Mouse (Mus musculus) liver, embryonic 14.5 days (tissue): ENCODE data around the gene Tceanc2.

ENCODE experiments used
- CTCF ChIP-seq: IDR thresholded peaks from 2 replicates; pipeline ENCODE4 v1.5.1; 2016; ENCODE audit warnings: antibody characterized with exemption, low read depth, control low read depth
- EP300 ChIP-seq: IDR thresholded peaks from 2 replicates; pipeline ENCODE4 v1.6.1; 2016; ENCODE audit warnings: antibody characterized with exemption, low read depth

- TF ChIP-seq CTCF (no peak), EP300 (no peak)
These were observed 3.0 kb upstream of the Tceanc2 start for GRCm38 (mm10) chr4:107181866-107182265.
